Mouse (Mus musculus) liver, postnatal 0 days (tissue): ENCODE results near the gene Acadvl. TPM values are rescaled to one million over a fixed set of nuclear protein-coding genes. Genes with fewer than 3 reads are reported as not detected.
"Not testable (repeated sequence)": the region's sequence is repeated elsewhere in the genome, so short reads cannot be mapped to it uniquely, and the experiment has no call there.

Source experiments
- ATAC-seq: fragments of 200-750 bp; cut with Nextera tagmentation; 2 replicates; pipeline ENCODE4 v1.8.0; 2017; ENCODE audit warnings: mild to moderate bottlenecking, moderate library complexity
- DNase-seq: peaks from one replicate; pipeline ENCODE4 v3.0.0-alpha.2; 2016
- H3K27ac ChIP-seq: fragments of 300-500 bp; sonication (generic); 2 replicates; pipeline ENCODE4 v1.5.1; 2014; ENCODE audit warnings: antibody characterized with exemption, moderate library complexity, mild to moderate bottlenecking, low read depth
- H3K27me3 ChIP-seq: fragments of 300-500 bp; sonication (generic); 2 replicates; pipeline ENCODE4 v1.6.1; 2014; ENCODE audit warnings: low read length, control low read depth, mixed read lengths; ENCODE audit not compliant: insufficient read depth
- H3K36me3 ChIP-seq: fragments of 300-500 bp; sonication (generic); replicated peaks from 2 replicates; pipeline ENCODE4 v1.6.1; 2014; ENCODE audit warnings: mild to moderate bottlenecking, control low read depth, low read length, moderate library complexity, mixed read lengths; ENCODE audit not compliant: insufficient read depth
- H3K4me1 ChIP-seq: fragments of 300-500 bp; sonication (generic); 2 replicates; pipeline ENCODE4 v1.6.1; 2014; ENCODE audit warnings: antibody characterized with exemption, mild to moderate bottlenecking, control low read depth; ENCODE audit not compliant: insufficient read depth
- H3K4me2 ChIP-seq: fragments of 300-500 bp; sonication (generic); 2 replicates; pipeline ENCODE4 v1.6.1; 2014; ENCODE audit warnings: low read depth, mild to moderate bottlenecking, low read length, moderate library complexity, mixed read lengths
- H3K4me3 ChIP-seq: fragments of 300-500 bp; sonication (generic); 2 replicates; pipeline ENCODE4 v1.5.1; 2014; ENCODE audit warnings: low read depth, low read length
- H3K9ac ChIP-seq: fragments of 300-500 bp; sonication (generic); replicated peaks from 2 replicates; pipeline ENCODE4 v1.6.1; 2014; ENCODE audit warnings: mild to moderate bottlenecking, moderate library complexity
- H3K9me3 ChIP-seq: fragments of 300-500 bp; sonication (generic); 2 replicates; pipeline ENCODE4 v1.6.1; 2016; ENCODE audit warnings: mild to moderate bottlenecking, control low read depth, low read length, mixed read lengths
- CTCF ChIP-seq: sonication (generic); IDR thresholded peaks from 2 replicates; pipeline ENCODE4 v1.5.1; 2016; ENCODE audit warnings: antibody characterized with exemption, low read depth
- EP300 ChIP-seq: IDR thresholded peaks from 2 replicates; pipeline ENCODE4 v1.6.1; 2016; ENCODE audit warnings: antibody characterized with exemption, low read depth, mild to moderate bottlenecking
- WGBS: fragments of 180-500 bp; shearing (Covaris S2); extraction: QIAGEN DNeasy Blood & Tissue Kit; methylation state at CpG from one replicate; pipeline ENCODE4 v1.1.7; 2014; ENCODE audit not compliant: insufficient replicate concordance; 5-methylcytosine and 5-hydroxymethylcytosine counted together
- polyA plus RNA-seq: library from polyadenylated mRNA; unstranded; fragments of >200 nt; fragmentation: Nextera tagmentation; extraction: Ambion mirVana; gene quantifications from 2 replicates; pipeline ENCODE4 v1.2.1, GENCODE M21; 2015

Acadvl gene
- polyA plus RNA-seq, 1 experiment from 2014 or later, result 367 TPM

GRCm38 (mm10) chr11:70017199-70017767 lies 2.1 kb upstream of the Acadvl start:
- 59% methylated on average over 7 of the region's 7 CpGs for WGBS
- DNase-seq (no peak), ATAC-seq (no peak)
- Histone ChIP-seq H3K27ac (no peak overlapping the region), H3K27me3 (no peaks in the 10 kb centered on the region), H3K4me2 (no peak overlapping the region), H3K9ac (no peak overlapping the region), H3K4me3 (no peak overlapping the region), H3K36me3 (peaks cover 12% of the 10 kb centered on the region), H3K9me3 (no peaks in the 10 kb centered on the region), H3K4me1 (peaks cover 22% of the 10 kb centered on the region)
- no peak for TF ChIP-seq EP300
- TF ChIP-seq CTCF, result no peak

- no peak for DNase-seq
- peaks cover 18% of the 10 kb centered on the region for H3K36me3 ChIP-seq
- ATAC-seq, result no peak
- H3K9ac ChIP-seq, result no peak within 1 kb of the TSS; the same call in 1 of the 2 replicates
- H3K4me1 ChIP-seq, result peaks cover 22% of the 10 kb centered on the region
- TF ChIP-seq CTCF (no peak), EP300 (no peak)
- no peaks in the 10 kb centered on the region for H3K27me3 ChIP-seq
- no peak within 1 kb of the TSS for H3K27ac ChIP-seq
- H3K4me2 ChIP-seq, result no peak within 1 kb of the TSS
- no peak within 1 kb of the TSS for H3K4me3 ChIP-seq
- 77% methylated on average over 3 of the region's 3 CpGs for WGBS
- H3K9me3 ChIP-seq, result no peaks in the 10 kb centered on the region
Measured at GRCm38 (mm10) chr11:70016669-70017068, 1.5 kb upstream of the Acadvl start, which contains the start of gene Dlg4. Gene Dlg4, plus strand, starts transcription at chr11:70016942.

- Histone ChIP-seq H3K36me3 (peaks cover 23% of the 10 kb centered on the region), H3K4me1 (peaks cover 20% of the 10 kb centered on the region)
- DNase-seq, H3K27me3 ChIP-seq, H3K4me3 ChIP-seq, H3K9me3 ChIP-seq, H3K4me2 ChIP-seq, H3K27ac ChIP-seq, ATAC-seq, H3K9ac ChIP-seq: not testable (repeated sequence)
- 69% methylated on average over 2 of the region's 2 CpGs for WGBS
Measured at GRCm38 (mm10) chr11:70016177-70016576, 966 bp upstream of the Acadvl start.

DNA sequence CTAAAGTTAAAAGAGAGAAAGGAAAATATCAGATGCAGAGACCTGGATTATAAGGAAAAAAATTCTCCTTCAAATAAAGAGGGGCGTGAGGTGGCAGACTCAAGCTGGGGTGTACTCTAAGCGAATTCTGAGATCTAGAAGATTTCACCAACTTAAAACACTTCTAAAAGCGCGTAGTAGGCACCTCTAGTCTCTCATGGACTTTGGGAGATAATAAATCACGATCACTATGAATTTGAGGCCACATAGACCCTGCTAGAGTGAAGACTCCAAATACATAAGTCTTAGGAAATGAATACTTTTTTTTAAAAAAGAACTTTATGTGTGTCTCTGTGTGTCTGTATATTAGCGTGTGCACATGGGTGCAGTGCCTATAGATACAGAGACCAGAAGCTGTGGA lies 466 bp upstream of the Acadvl start:
- 62% methylated on average over 6 of the region's 6 CpGs for WGBS
- DNase-seq, result no peak
- TF ChIP-seq CTCF (no peak), EP300 (no peak)
- no peak overlapping the region for H3K9ac ChIP-seq
- no peaks in the 10 kb centered on the region for H3K27me3 ChIP-seq
- H3K4me3 ChIP-seq, result peak overlapping the region; percentile 77; the same call in 1 of the 2 replicates
- ATAC-seq, result no peak
- H3K4me2 ChIP-seq, result peak overlapping the region; percentile 90
- no peaks in the 10 kb centered on the region for H3K9me3 ChIP-seq
- no peak overlapping the region for H3K27ac ChIP-seq
- peaks cover 27% of the 10 kb centered on the region for H3K36me3 ChIP-seq
- peaks cover 16% of the 10 kb centered on the region for H3K4me1 ChIP-seq

- Histone ChIP-seq H3K27me3 (no peaks in the 10 kb centered on the region), H3K9me3 (no peaks in the 10 kb centered on the region), H3K27ac (peak overlapping the region; percentile 91; the same call in 1 of the 2 replicates), H3K4me2 (peak overlapping the region; percentile 90), H3K4me3 (peak overlapping the region; percentile 77; the same call in 1 of the 2 replicates), H3K9ac (peak overlapping the region; percentile 83; the same call in 1 of the 2 replicates), H3K36me3 (peaks cover 41% of the 10 kb centered on the region), H3K4me1 (peaks cover 16% of the 10 kb centered on the region)
- no peak for TF ChIP-seq EP300
- no peak for DNase-seq
- WGBS, result 66% methylated on average over 5 of the region's 5 CpGs
- no peak for ATAC-seq
Measured at GRCm38 (mm10) chr11:70014051-70014450, 1.2 kb downstream of the Acadvl start.

- peaks cover 48% of the 10 kb centered on the region for H3K36me3 ChIP-seq
- ATAC-seq (no peak), DNase-seq (no peak)
- no peak overlapping the region for H3K9ac ChIP-seq
- WGBS, result 88% methylated on average over 3 of the region's 3 CpGs
- no peak overlapping the region for H3K4me3 ChIP-seq
- H3K4me2 ChIP-seq, result no peak overlapping the region
- H3K9me3 ChIP-seq, result no peaks in the 10 kb centered on the region
- H3K4me1 ChIP-seq, result peaks cover 10% of the 10 kb centered on the region
- TF ChIP-seq EP300 (no peak), CTCF (no peak)
- H3K27me3 ChIP-seq, result no peaks in the 10 kb centered on the region
- no peak overlapping the region for H3K27ac ChIP-seq
Measured at GRCm38 (mm10) chr11:70013408-70013807, 1.8 kb downstream of the Acadvl start.

DNA sequence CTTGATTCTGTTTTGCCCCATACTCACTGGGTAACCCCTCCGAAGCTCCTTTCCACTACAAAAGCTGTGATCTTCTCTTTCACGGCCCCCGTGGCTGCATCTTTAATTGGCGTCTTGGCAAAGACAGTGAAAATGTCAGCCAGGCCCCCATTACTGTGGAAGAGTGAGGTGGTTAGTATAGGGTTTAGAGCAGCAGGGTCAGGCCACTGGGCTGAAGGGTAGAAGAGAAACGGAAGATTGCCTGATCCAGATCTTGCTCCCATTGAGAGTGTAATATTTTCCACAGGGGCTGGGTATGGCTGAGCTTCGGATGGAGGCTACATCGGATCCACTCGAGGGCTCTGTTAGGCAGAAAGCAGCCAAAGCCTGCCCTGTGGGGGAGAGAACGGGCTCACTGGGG lies 2.3 kb downstream of the Acadvl start:
- H3K36me3 ChIP-seq, result peaks cover 53% of the 10 kb centered on the region
- no peak for DNase-seq
- WGBS, result 85% methylated on average over 9 of the region's 9 CpGs

More for the DNA sequence above, 2.3 kb downstream of the Acadvl start:
- no peaks in the 10 kb centered on the region for H3K9me3 ChIP-seq
- no peak for ATAC-seq
- no peak overlapping the region for H3K4me2 ChIP-seq
- no peak overlapping the region for H3K9ac ChIP-seq
- H3K4me1 ChIP-seq, result peaks cover 7% of the 10 kb centered on the region
- TF ChIP-seq EP300, result no peak
- no peak for TF ChIP-seq CTCF
- H3K27me3 ChIP-seq, result no peaks in the 10 kb centered on the region
- no peak overlapping the region for H3K27ac ChIP-seq
- H3K4me3 ChIP-seq, result no peak overlapping the region
